22 mouse cellular contexts compared by ENCODE assay signal in genomic region chr10:41150496-41150895, GRCm38 (mm10).
DNase-seq lines count a peak whose midpoint lies in the region; ATAC-seq and TF ChIP-seq lines count a peak whose summit lies in the region.
"Had no signal": no experiment of that assay in that cellular context is flagged by ENCODE, and none has a peak within 500 bp of the region (broad histone marks: within the 10 kb centered on the region; RNA-seq: fewer than 3 reads in every experiment).

No protein-coding gene starts in this region.

- DNase-seq in liver, embryonic 13.5 days, result no peak
- DNase-seq in liver, result no peak
- DNase-seq in liver, embryonic 14.5 days (ENCODE audit: low read depth in 3 of 3, low spot score in 3 of 3), result no peak
- DNase-seq in liver, embryonic 11.5 days (ENCODE audit: low spot score), result no peak
- DNase-seq in liver, postnatal 0 days, result no peak
- DNase-seq in MEL (ENCODE audit: low read depth, low spot score), result peak; percentile 52
- DNase-seq in retina, embryonic 14.5 days (ENCODE audit: low spot score), result no peak
- DNase-seq: adrenal gland, adult 2 months; adrenal gland, adult 8-10 months; adrenal gland, postnatal 10 days; adrenal gland, postnatal 14 days; adrenal gland, postnatal 25 days; adrenal gland, postnatal 36 days; B cell, adult 2 months; cerebellum, adult 11 months; cerebellum, adult 11-12 months had no signal

- H3K36me3 ChIP-seq in liver, embryonic 13.5 days, result no peaks in the 10 kb centered on the region
- no peaks in the 10 kb centered on the region for H3K36me3 ChIP-seq in liver, embryonic 14.5 days (replicated peaks; ENCODE audit: control insufficient read depth, insufficient read depth, low read depth)
- no peaks in the 10 kb centered on the region for H3K36me3 ChIP-seq in liver, embryonic 11.5 days (ENCODE audit: control insufficient read depth, insufficient read depth, low read length)
- no peaks in the 10 kb centered on the region for H3K36me3 ChIP-seq in liver, postnatal 0 days (replicated peaks; ENCODE audit: insufficient read depth, low read length)
- H3K36me3 ChIP-seq in liver, embryonic 12.5 days, result no peaks in the 10 kb centered on the region
- 0 out of 4 replicates have a peak, but pooled peaks cover 0 to 3% of the 10 kb centered on the region in 2 experiments for H3K36me3 ChIP-seq in MEL (ENCODE audit: control insufficient read depth in 1 of 2, insufficient read depth in 2 of 2, low read length in 2 of 2)
- H3K36me3 ChIP-seq: G1E had no signal

- peaks cover 54% of the 10 kb centered on the region for H3K4me1 ChIP-seq in liver, embryonic 13.5 days (replicated peaks)
- peaks cover 10 to 33% of the 10 kb centered on the region in 2 experiments for H3K4me1 ChIP-seq in liver, embryonic 14.5 days (replicated peaks; ENCODE audit: control insufficient read depth in 2 of 2, insufficient read depth in 2 of 2, low read length in 1 of 2)
- H3K4me1 ChIP-seq in liver, embryonic 11.5 days (replicated peaks; ENCODE audit: control insufficient read depth, insufficient read depth, low read length), result no peaks in the 10 kb centered on the region
- peaks cover 9% of the 10 kb centered on the region; the same call in 1 of the 2 replicates for H3K4me1 ChIP-seq in liver, postnatal 0 days (ENCODE audit: insufficient read depth)
- peaks cover 43% of the 10 kb centered on the region for H3K4me1 ChIP-seq in liver, embryonic 12.5 days
- peaks cover 0 to 7% of the 10 kb centered on the region in 2 experiments; a peak in 3 of 4 replicates for H3K4me1 ChIP-seq in MEL (ENCODE audit: control insufficient read depth in 1 of 2, insufficient read depth in 2 of 2, low read length in 2 of 2)

- H3K27me3 ChIP-seq in liver, embryonic 13.5 days, result peaks cover 21% of the 10 kb centered on the region
- no peaks in the 10 kb centered on the region; the same call in 1 of the 2 replicates for H3K27me3 ChIP-seq in liver, embryonic 14.5 days (ENCODE audit: control insufficient read depth, insufficient read depth, low read length)
- no peaks in the 10 kb centered on the region for H3K27me3 ChIP-seq in liver, embryonic 11.5 days (replicated peaks; ENCODE audit: control insufficient read depth, insufficient read depth, low read length)
- H3K27me3 ChIP-seq in liver, postnatal 0 days (ENCODE audit: insufficient read depth, low read length), result 0 out of 2 replicates have a peak, but pooled peaks cover 4% of the 10 kb centered on the region
- H3K27me3 ChIP-seq in liver, embryonic 12.5 days (replicated peaks), result peaks cover 18% of the 10 kb centered on the region
- H3K27me3 ChIP-seq in MEL (ENCODE audit: control insufficient read depth in 1 of 2, insufficient read depth in 2 of 2, low read length in 2 of 2), result no peaks in the 10 kb centered on the region; a peak in 2 of 4 replicates
- H3K27me3 ChIP-seq: CH12.LX had no signal

- H3K79me2 ChIP-seq in MEL (ENCODE audit: control insufficient read depth, insufficient read depth, low read length, poor library complexity), result no peaks in the 10 kb centered on the region; the same call in 1 of the 2 replicates

- no peak overlapping the region for H3K27ac ChIP-seq in liver, embryonic 13.5 days
- H3K27ac ChIP-seq in liver, embryonic 14.5 days, result no peak overlapping the region
- H3K27ac ChIP-seq in liver, embryonic 11.5 days (ENCODE audit: low read depth, low read length), result no peak overlapping the region
- no peak overlapping the region for H3K27ac ChIP-seq in liver, postnatal 0 days (ENCODE audit: low read depth)
- H3K27ac ChIP-seq in liver, embryonic 12.5 days, result no peak overlapping the region
- no peak overlapping the region for H3K27ac ChIP-seq in MEL (ENCODE audit: control insufficient read depth, low read depth, low read length)

- H3K9ac ChIP-seq in liver, embryonic 13.5 days, result peak overlapping the region; percentile 7; the same call in 1 of the 2 replicates
- no peak overlapping the region for H3K9ac ChIP-seq in liver, embryonic 14.5 days (replicated peaks)
- no peak overlapping the region for H3K9ac ChIP-seq in liver, embryonic 11.5 days (ENCODE audit: low read depth, low read length)
- H3K9ac ChIP-seq in liver, postnatal 0 days (replicated peaks), result no peak overlapping the region
- no peak overlapping the region for H3K9ac ChIP-seq in liver, embryonic 12.5 days
- peak overlapping the region; percentile 78 for H3K9ac ChIP-seq in MEL (ENCODE audit: control insufficient read depth, low read depth, low read length, poor library complexity, severe bottlenecking)

- no peaks in the 10 kb centered on the region for H3K9me3 ChIP-seq in liver, embryonic 13.5 days (replicated peaks)
- H3K9me3 ChIP-seq in liver, embryonic 14.5 days (ENCODE audit: control insufficient read depth, low read length), result no peaks in the 10 kb centered on the region
- no peaks in the 10 kb centered on the region for H3K9me3 ChIP-seq in liver, embryonic 11.5 days (ENCODE audit: control insufficient read depth, low read length)
- H3K9me3 ChIP-seq in liver, postnatal 0 days (ENCODE audit: low read length), result no peaks in the 10 kb centered on the region
- H3K9me3 ChIP-seq in liver, embryonic 12.5 days (replicated peaks), result no peaks in the 10 kb centered on the region
- H3K9me3 ChIP-seq in MEL (replicated peaks; ENCODE audit: insufficient read depth, low read length), result no peaks in the 10 kb centered on the region
- H3K9me3 ChIP-seq: G1E had no signal

- no peak overlapping the region for H3K4me3 ChIP-seq in liver, embryonic 13.5 days (replicated peaks)
- H3K4me3 ChIP-seq in liver, embryonic 14.5 days (ENCODE audit: insufficient read depth in 1 of 2, low read depth in 2 of 2, low read length in 2 of 2), result no peak overlapping the region
- H3K4me3 ChIP-seq in liver, embryonic 11.5 days (ENCODE audit: low read depth, low read length), result no peak overlapping the region
- no peak overlapping the region for H3K4me3 ChIP-seq in liver, postnatal 0 days (ENCODE audit: low read depth, low read length)
- H3K4me3 ChIP-seq in liver, embryonic 12.5 days, result no peak overlapping the region
- H3K4me3 ChIP-seq in MEL (ENCODE audit: control insufficient read depth in 1 of 2, insufficient read depth in 1 of 2, low read depth in 2 of 2, low read length in 2 of 2), result peak overlapping the region; percentile 53 to 64

- 60% methylated on average over 2 of the region's 2 CpGs for WGBS in liver, embryonic 13.5 days (ENCODE audit: insufficient replicate concordance)
- WGBS in liver, embryonic 14.5 days (ENCODE audit: insufficient replicate concordance), result 71% methylated on average over 2 of the region's 2 CpGs
- 75% methylated on average over 2 of the region's 2 CpGs for WGBS in liver, embryonic 11.5 days
- 73% methylated on average over 2 of the region's 2 CpGs for WGBS in liver, postnatal 0 days (ENCODE audit: insufficient replicate concordance)
- 62% methylated on average over 2 of the region's 2 CpGs for WGBS in liver, embryonic 12.5 days (ENCODE audit: insufficient replicate concordance)

- no peak for TF ChIP-seq POLR2A in MEL (IDR thresholded peaks at IDR 0.05; ENCODE audit: control insufficient read depth in 1 of 2, insufficient read depth in 1 of 2, low read depth in 1 of 2, low read length in 2 of 2, poor library complexity in 1 of 2)

- peak; percentile 46 for TF ChIP-seq RAD21 in MEL (IDR thresholded peaks at IDR 0.05; ENCODE audit: low read depth, low read length)

- TF ChIP-seq CTCF in liver, embryonic 14.5 days (IDR thresholded peaks at IDR 0.05; ENCODE audit: low read depth), result peak; percentile 25; the same call in 1 of the 2 replicates
- TF ChIP-seq CTCF in liver, postnatal 0 days (IDR thresholded peaks at IDR 0.05; ENCODE audit: low read depth), result 0 out of 2 replicates have a peak, but pooled peaks have one; percentile 18
- TF ChIP-seq CTCF in MEL (IDR thresholded peaks at IDR 0.05 in 2 of 3, conservative IDR thresholded peaks at IDR 0.05 in 1 of 3; ENCODE audit: control insufficient read depth in 1 of 3, insufficient read depth in 1 of 3, low read depth in 2 of 3, low read length in 3 of 3, poor library complexity in 1 of 3, severe bottlenecking in 1 of 3), result peak in 2 of 3 experiments; percentile 21 to 45; a peak in 3 of 6 replicates

- H3K4me2 ChIP-seq in liver, embryonic 13.5 days, result no peak overlapping the region
- no peak overlapping the region for H3K4me2 ChIP-seq in liver, embryonic 14.5 days (ENCODE audit: low read depth)
- no peak overlapping the region for H3K4me2 ChIP-seq in liver, embryonic 11.5 days
- no peak overlapping the region for H3K4me2 ChIP-seq in liver, postnatal 0 days (ENCODE audit: low read depth, low read length)
- no peak overlapping the region for H3K4me2 ChIP-seq in liver, embryonic 12.5 days

- no peak for TF ChIP-seq EP300 in liver, embryonic 14.5 days (IDR thresholded peaks at IDR 0.05; ENCODE audit: low read depth)
- TF ChIP-seq EP300 in liver, postnatal 0 days (IDR thresholded peaks at IDR 0.05; ENCODE audit: low read depth), result no peak
- no peak for TF ChIP-seq EP300 in MEL (IDR thresholded peaks at IDR 0.05; ENCODE audit: low read depth in 1 of 2, low read length in 2 of 2)

- ATAC-seq in liver, embryonic 13.5 days (ENCODE audit: low read depth), result no peak
- no peak for ATAC-seq in liver, embryonic 14.5 days (ENCODE audit: insufficient read depth)
- no peak for ATAC-seq in liver, embryonic 11.5 days (replicated peaks; ENCODE audit: low FRiP score)
- ATAC-seq in liver, postnatal 0 days, result no peak
- ATAC-seq in liver, embryonic 12.5 days, result no peak
- ATAC-seq: activated CD4-positive, CD25-positive, alpha-beta regulatory T cell, adult 4 months; CD4-positive, CD25-positive, alpha-beta regulatory T cell, adult 4 months; Patski had no signal

TF ChIP-seq in MEL, 35 proteins besides CTCF, POLR2A, EP300 and RAD21 (continues in another document):
- TF ChIP-seq MYC (IDR thresholded peaks at IDR 0.05; ENCODE audit: low read depth, low read length) (peak; percentile 81), BHLHE40 (IDR thresholded peaks at IDR 0.05; ENCODE audit: borderline replicate concordance, low read depth, low read length) (no peak), TCF12 (IDR thresholded peaks at IDR 0.05; ENCODE audit: low read depth, low read length) (no peak), MXI1 (IDR thresholded peaks at IDR 0.05; ENCODE audit: low read depth, low read length) (no peak), GATA1 (IDR thresholded peaks at IDR 0.05; ENCODE audit: low read depth, low read length) (no peak), MYB (IDR thresholded peaks at IDR 0.05; ENCODE audit: low read depth, low read length) (no peak), ZNF384 (IDR thresholded peaks at IDR 0.05; ENCODE audit: low read depth, low read length) (peak; percentile 90), E2F4 (IDR thresholded peaks at IDR 0.05; ENCODE audit: borderline replicate concordance, low read depth, low read length) (no peak), ETS1 (IDR thresholded peaks at IDR 0.05; ENCODE audit: low read depth, low read length) (no peak), USF1 (IDR thresholded peaks at IDR 0.05; ENCODE audit: low read depth, low read length) (no peak), UBTF (IDR thresholded peaks at IDR 0.05; ENCODE audit: borderline replicate concordance, insufficient read depth, low read depth, low read length) (no peak), SIN3A (IDR thresholded peaks at IDR 0.05; ENCODE audit: low read length) (0 out of 2 replicates have a peak, but pooled peaks have one; percentile 30), USF2 (IDR thresholded peaks at IDR 0.05; ENCODE audit: borderline replicate concordance in 1 of 2, insufficient read depth in 1 of 2, low read depth in 1 of 2, low read length in 2 of 2) (no peak)

Comparison
In these comparisons a context has a peak if more than half of its experiments do, and no peak if none do; other contexts are left out.
1. H3K9ac ChIP-seq: peak in liver, embryonic 13.5 days (single experiment) and MEL (single experiment); none in liver, embryonic 14.5 days (single experiment), liver, embryonic 11.5 days (single experiment), liver, postnatal 0 days (single experiment) and liver, embryonic 12.5 days (single experiment).
2. H3K4me3 ChIP-seq: peak in MEL (2 of 2); none in liver, embryonic 13.5 days (single experiment), liver, embryonic 14.5 days (0 of 2), liver, embryonic 11.5 days (single experiment), liver, postnatal 0 days (single experiment) and liver, embryonic 12.5 days (single experiment).
3. Peak in every context shown above with its lines, with median percentiles within 50 percentile points of each other: CTCF ChIP-seq.